Mouse (Mus musculus) c-Kit-positive CD71-positive TER-119-negative erythroid progenitor cells, embryonic 14.5 days (primary cell): ENCODE results near the gene H2-T24.

Experiments used
- DNase-seq: peaks from one replicate; pipeline ENCODE4 v3.0.0-alpha.2; 2013; ENCODE audit warnings: low read depth

The H2-T24 gene

GRCm38 (mm10) chr17:35981776-35982175 is 38.6 kb downstream of the H2-T24 start:
- no peak for DNase-seq

GRCm38 (mm10) chr17:35980363-35980754 is 40.0 kb downstream of the H2-T24 start:
- no peak for DNase-seq

GRCm38 (mm10) chr17:35979401-35980362 is 40.7 kb downstream of the H2-T24 start, which contains the start of the genes Gnl1 and Prr3:
Gnl1 (plus strand) TSS chr17:35979851.
Prr3 (minus strand) TSS chr17:35980236.
- peak; percentile 81 for DNase-seq

GRCm38 (mm10) chr17:35978811-35979400 is 41.5 kb downstream of the H2-T24 start:
- DNase-seq: no peak

GRCm38 (mm10) chr17:35972131-35972530 is 48.2 kb downstream of the H2-T24 start:
- DNase-seq: no peak

GRCm38 (mm10) chr17:35969418-35970389 is 50.7 kb downstream of the H2-T24 start, which contains the start of gene Abcf1:
Abcf1 (minus strand) TSS chr17:35969761.
- peak; percentile 95 for DNase-seq

- no peak for DNase-seq
Measured at GRCm38 (mm10) chr17:35967621-35968020, 52.7 kb downstream of the H2-T24 start.

- DNase-seq: no peak
Measured at GRCm38 (mm10) chr17:35963279-35963678, 57.1 kb downstream of the H2-T24 start.

GRCm38 (mm10) chr17:35958533-35959223 is 61.7 kb downstream of the H2-T24 start:
- DNase-seq: no peak
